Mouse (Mus musculus): Measurements from ENCODE around the gene Acsm4. TPM values are rescaled to one million over a fixed set of nuclear protein-coding genes. Genes with fewer than 3 reads are reported as not detected.

Gene Acsm4
- polyA plus RNA-seq, 1 experiment from 2014 or later, result 0.09 TPM

GRCm38 (mm10) chr7:119748761-119749160 is 58.9 kb downstream of the Acsm4 start:
- no peak for ATAC-seq
- Histone ChIP-seq H3K27ac (ENCODE audit: low read length) (no peak overlapping the region), H3K4me3 (replicated peaks; ENCODE audit: low read length) (no peak overlapping the region), H3K27me3 (replicated peaks; ENCODE audit: control insufficient read depth, insufficient read depth, low read length) (no peaks in the 10 kb centered on the region), H3K36me3 (ENCODE audit: control insufficient read depth, insufficient read depth) (no peaks in the 10 kb centered on the region), H3K9me3 (ENCODE audit: control insufficient read depth, low read length) (no peaks in the 10 kb centered on the region), H3K4me1 (replicated peaks; ENCODE audit: control insufficient read depth, insufficient read depth, low read length) (0 out of 2 replicates have a peak, but pooled peaks cover 3% of the 10 kb centered on the region), H3K4me2 (ENCODE audit: low read length) (no peak overlapping the region), H3K9ac (replicated peaks; ENCODE audit: low read depth, low read length) (no peak overlapping the region)
- 80% methylated on average over 2 of the region's 2 CpGs for WGBS

DNA sequence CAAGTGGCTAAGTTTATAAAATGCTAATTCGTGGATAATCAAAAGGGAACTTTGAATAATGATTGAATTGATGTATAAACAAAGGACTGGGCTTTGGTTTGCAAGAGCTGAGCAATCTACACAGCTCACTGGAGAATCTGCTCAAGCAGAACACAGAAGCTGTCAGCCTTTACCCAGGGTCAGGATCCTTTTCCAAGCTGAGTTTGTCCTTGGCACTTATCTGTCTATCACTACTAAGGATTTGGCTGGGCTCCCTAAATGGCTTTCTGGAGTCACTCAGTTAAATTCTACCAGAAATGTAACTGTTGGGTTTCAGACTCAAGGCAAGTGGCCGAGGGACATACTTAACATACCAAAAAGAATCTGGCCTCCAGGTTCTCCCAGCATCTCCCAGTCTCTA is 60.1 kb downstream of the Acsm4 start:
- H3K9me3 ChIP-seq (ENCODE audit: control insufficient read depth, low read length), result no peaks in the 10 kb centered on the region
- H3K36me3 ChIP-seq (ENCODE audit: control insufficient read depth, insufficient read depth), result no peaks in the 10 kb centered on the region
- no peak overlapping the region for H3K4me2 ChIP-seq (ENCODE audit: low read length)
- H3K27me3 ChIP-seq (replicated peaks; ENCODE audit: control insufficient read depth, insufficient read depth, low read length), result no peaks in the 10 kb centered on the region
- ATAC-seq, result no peak
- H3K4me1 ChIP-seq (replicated peaks; ENCODE audit: control insufficient read depth, insufficient read depth, low read length), result no peaks in the 10 kb centered on the region
- H3K4me3 ChIP-seq (replicated peaks; ENCODE audit: low read length), result no peak overlapping the region
- WGBS, result 60% methylated on average over 2 of the region's 2 CpGs
- H3K27ac ChIP-seq (ENCODE audit: low read length), result no peak overlapping the region
- no peak overlapping the region for H3K9ac ChIP-seq (replicated peaks; ENCODE audit: low read depth, low read length)

DNA sequence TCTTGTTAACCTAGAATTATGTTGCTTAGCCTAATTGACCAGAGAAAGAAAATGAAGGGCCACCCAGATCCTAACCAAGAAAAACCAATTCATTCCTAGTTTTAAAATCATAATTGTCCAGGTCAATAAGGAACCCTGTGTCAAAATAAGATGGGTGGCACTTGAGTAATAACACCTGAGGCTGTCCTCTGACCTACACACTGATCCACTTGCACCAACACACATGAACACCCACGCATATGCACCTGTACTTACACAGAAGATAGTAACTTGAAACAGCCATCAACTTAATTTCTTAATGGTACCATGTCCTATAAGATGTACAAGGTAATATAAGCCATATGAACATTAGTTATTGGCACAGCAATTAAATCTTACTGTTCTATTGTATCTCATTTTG is 63.9 kb downstream of the Acsm4 start:
- H3K9ac ChIP-seq (replicated peaks; ENCODE audit: low read depth, low read length), result no peak overlapping the region
- 100% methylated on average over 1 of the region's 1 CpGs for WGBS
- no peak overlapping the region for H3K27ac ChIP-seq (ENCODE audit: low read length)
- ATAC-seq, result no peak
- no peak overlapping the region for H3K4me3 ChIP-seq (replicated peaks; ENCODE audit: low read length)
- no peaks in the 10 kb centered on the region for H3K27me3 ChIP-seq (replicated peaks; ENCODE audit: control insufficient read depth, insufficient read depth, low read length)
- no peaks in the 10 kb centered on the region for H3K4me1 ChIP-seq (replicated peaks; ENCODE audit: control insufficient read depth, insufficient read depth, low read length)
- H3K9me3 ChIP-seq (ENCODE audit: control insufficient read depth, low read length), result no peaks in the 10 kb centered on the region
- H3K36me3 ChIP-seq (ENCODE audit: control insufficient read depth, insufficient read depth), result no peaks in the 10 kb centered on the region
- no peak overlapping the region for H3K4me2 ChIP-seq (ENCODE audit: low read length)

GRCm38 (mm10) chr7:119760527-119760951 is 70.7 kb downstream of the Acsm4 start, which contains the start of gene Acsm3:
TSS of gene Acsm3 (plus strand) at chr7:119760923.
- 91% methylated on average over 11 of the region's 11 CpGs for WGBS
- no peak within 1 kb of the TSS for H3K4me2 ChIP-seq (ENCODE audit: low read length)
- H3K27me3 ChIP-seq (replicated peaks; ENCODE audit: control insufficient read depth, insufficient read depth, low read length), result no peaks in the 10 kb centered on the region
- H3K9ac ChIP-seq (replicated peaks; ENCODE audit: low read depth, low read length), result no peak within 1 kb of the TSS
- H3K9me3 ChIP-seq (ENCODE audit: control insufficient read depth, low read length), result no peaks in the 10 kb centered on the region
- H3K4me3 ChIP-seq (replicated peaks; ENCODE audit: low read length), result no peak within 1 kb of the TSS
- H3K4me1 ChIP-seq (replicated peaks; ENCODE audit: control insufficient read depth, insufficient read depth, low read length), result no peaks in the 10 kb centered on the region
- H3K27ac ChIP-seq (ENCODE audit: low read length), result no peak within 1 kb of the TSS
- ATAC-seq, result no peak
- H3K36me3 ChIP-seq (ENCODE audit: control insufficient read depth, insufficient read depth), result no peaks in the 10 kb centered on the region

DNA sequence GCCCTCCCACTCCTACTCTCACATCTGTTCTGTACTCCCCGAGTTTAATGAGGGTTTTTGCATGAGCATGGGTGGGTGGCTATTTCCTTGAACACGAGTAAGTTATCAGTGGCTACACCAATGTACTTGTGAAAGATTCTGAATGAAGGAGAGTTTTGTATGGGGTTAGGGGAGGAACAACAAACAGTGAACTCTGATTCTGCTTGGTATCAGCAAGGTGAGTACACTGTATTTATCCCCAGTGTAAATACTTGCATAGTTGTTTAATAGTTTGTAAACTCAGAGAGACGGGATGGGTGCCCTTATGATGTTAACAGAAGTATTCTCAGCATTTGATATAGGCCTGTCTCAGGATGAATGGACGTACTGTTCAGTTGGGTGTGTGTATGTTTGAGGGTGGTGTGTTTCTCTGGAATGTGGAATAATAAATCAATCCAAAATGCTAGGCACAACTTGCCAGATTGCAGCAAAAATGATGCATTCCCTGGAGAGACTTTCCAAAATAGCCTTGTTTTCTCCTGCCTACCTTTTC is 72.4 kb downstream of the Acsm4 start:
- H3K4me3 ChIP-seq (replicated peaks; ENCODE audit: low read length), result no peak overlapping the region
- no peaks in the 10 kb centered on the region for H3K4me1 ChIP-seq (replicated peaks; ENCODE audit: control insufficient read depth, insufficient read depth, low read length)
- no peaks in the 10 kb centered on the region for H3K36me3 ChIP-seq (ENCODE audit: control insufficient read depth, insufficient read depth)
- H3K27me3 ChIP-seq (replicated peaks; ENCODE audit: control insufficient read depth, insufficient read depth, low read length), result no peaks in the 10 kb centered on the region
- no peak overlapping the region for H3K4me2 ChIP-seq (ENCODE audit: low read length)
- ATAC-seq, result no peak
- WGBS, result 70% methylated on average over 4 of the region's 4 CpGs
- no peak overlapping the region for H3K27ac ChIP-seq (ENCODE audit: low read length)
- H3K9me3 ChIP-seq (ENCODE audit: control insufficient read depth, low read length), result no peaks in the 10 kb centered on the region
- H3K9ac ChIP-seq (replicated peaks; ENCODE audit: low read depth, low read length), result no peak overlapping the region

Other genes with a start within 250 kb of the Acsm4 start
- not detected in 2 replicates for gene Gp2, start 230.7 kb upstream of the Acsm4 start, polyA plus RNA-seq (2015; fragmentation: Nextera tagmentation; extraction: Ambion mirVana)
- gene Umod, start 210.7 kb upstream of the Acsm4 start, polyA plus RNA-seq (2015; fragmentation: Nextera tagmentation; extraction: Ambion mirVana), result not detected in 2 replicates
- not detected in 2 replicates for gene Acsm5, start 170.6 kb upstream of the Acsm4 start, polyA plus RNA-seq (2015; fragmentation: Nextera tagmentation; extraction: Ambion mirVana)
- gene Pdilt, start 166.5 kb upstream of the Acsm4 start, polyA plus RNA-seq (2015; fragmentation: Nextera tagmentation; extraction: Ambion mirVana), result not detected in 2 replicates
- gene Acsm2, start 135.7 kb upstream of the Acsm4 start, polyA plus RNA-seq (2015; fragmentation: Nextera tagmentation; extraction: Ambion mirVana), result not detected in 2 replicates
- gene Acsm1, start 83.0 kb upstream of the Acsm4 start, polyA plus RNA-seq (2015; fragmentation: Nextera tagmentation; extraction: Ambion mirVana), result not detected in 2 replicates
- gene Thumpd1, start 30.8 kb downstream of the Acsm4 start, polyA plus RNA-seq (2015; fragmentation: Nextera tagmentation; extraction: Ambion mirVana), result 96.6 and 103 TPM in 2 replicates
- gene Acsm3, start 70.9 kb downstream of the Acsm4 start, polyA plus RNA-seq (2015; fragmentation: Nextera tagmentation; extraction: Ambion mirVana), result not detected in 2 replicates
- 10.8 and 14.2 TPM in 2 replicates for gene Rexo5, start 104.0 kb downstream of the Acsm4 start, polyA plus RNA-seq (2015; fragmentation: Nextera tagmentation; extraction: Ambion mirVana)
- gene Eri2, start 104.0 kb downstream of the Acsm4 start, polyA plus RNA-seq (2015; fragmentation: Nextera tagmentation; extraction: Ambion mirVana), result 23.1 and 25.6 TPM in 2 replicates
- gene Lyrm1, start 205.8 kb downstream of the Acsm4 start, polyA plus RNA-seq (2015; fragmentation: Nextera tagmentation; extraction: Ambion mirVana), result 14.3 and 17.8 TPM in 2 replicates
- 20.4 and 23.8 TPM in 2 replicates for gene Dcun1d3, start 206.3 kb downstream of the Acsm4 start, polyA plus RNA-seq (2015; fragmentation: Nextera tagmentation; extraction: Ambion mirVana)